Mouse (Mus musculus) stomach, postnatal 0 days (tissue): ENCODE measurements around the gene Kdelr1. TPM values are rescaled to one million over a fixed set of nuclear protein-coding genes. Genes with fewer than 3 reads are reported as not detected.

Experiments
- ATAC-seq: fragments of 200-750 bp; cut with Nextera tagmentation; 2 replicates; pipeline ENCODE4 v1.8.0; 2017; ENCODE audit not compliant: low FRiP score, low TSS enrichment
- DNase-seq: peaks from one replicate; pipeline ENCODE4 v3.0.0-alpha.2; 2016; ENCODE audit warnings: low spot score
- H3K27ac ChIP-seq: fragments of 300-500 bp; sonication (generic); replicated peaks from 2 replicates; pipeline ENCODE4 v1.5.1; 2014; ENCODE audit warnings: mild to moderate bottlenecking, control low read depth
- H3K27me3 ChIP-seq: fragments of 300-500 bp; sonication (generic); 2 replicates; pipeline ENCODE4 v1.6.1; 2014; ENCODE audit warnings: low read length; ENCODE audit not compliant: control insufficient read depth, insufficient read depth
- H3K36me3 ChIP-seq: fragments of 300-500 bp; sonication (generic); 2 replicates; pipeline ENCODE4 v1.6.1; 2014; ENCODE audit warnings: low read length, mixed read lengths; ENCODE audit not compliant: control insufficient read depth, insufficient read depth
- H3K4me1 ChIP-seq: fragments of 300-500 bp; sonication (generic); replicated peaks from 2 replicates; pipeline ENCODE4 v1.6.1; 2014; ENCODE audit warnings: antibody characterized with exemption; ENCODE audit not compliant: control insufficient read depth, insufficient read depth
- H3K4me2 ChIP-seq: fragments of 300-500 bp; sonication (generic); replicated peaks from 2 replicates; pipeline ENCODE4 v1.6.1; 2014; ENCODE audit warnings: low read depth, mild to moderate bottlenecking, control low read depth, moderate library complexity
- H3K4me3 ChIP-seq: fragments of 300-500 bp; sonication (generic); 2 replicates; pipeline ENCODE4 v1.5.1; 2014; ENCODE audit warnings: low read depth, low read length, control low read depth
- H3K9ac ChIP-seq: fragments of 300-500 bp; sonication (generic); 2 replicates; pipeline ENCODE4 v1.6.1; 2014; ENCODE audit warnings: mild to moderate bottlenecking, low read length, control low read depth, mixed read lengths
- H3K9me3 ChIP-seq: fragments of 300-500 bp; sonication (generic); 2 replicates; pipeline ENCODE4 v1.6.1; 2016; ENCODE audit warnings: low read length; ENCODE audit not compliant: control insufficient read depth
- CTCF ChIP-seq: IDR thresholded peaks from 2 replicates; pipeline ENCODE4 v1.5.1; 2016; ENCODE audit warnings: antibody characterized with exemption, low read depth, mild to moderate bottlenecking, moderate library complexity
- EP300 ChIP-seq: optimal IDR thresholded peaks from 2 replicates; pipeline ENCODE3; 2016; ENCODE audit warnings: antibody characterized with exemption
- WGBS: fragments of 180-500 bp; shearing (Covaris S2); extraction: QIAGEN DNeasy Blood & Tissue Kit; methylation state at CpG from one replicate; pipeline ENCODE4 v1.1.7; 2014; 5-methylcytosine and 5-hydroxymethylcytosine counted together
- polyA plus RNA-seq: library from polyadenylated mRNA; unstranded; fragments of >200 nt; fragmentation: Nextera tagmentation; extraction: Ambion mirVana; gene quantifications from 2 replicates; pipeline ENCODE4 v1.2.1, GENCODE M21; 2015

The Kdelr1 gene
- polyA plus RNA-seq, 1 experiment from 2014 or later = 49.8 TPM

GRCm38 (mm10) chr7:45833148-45833790, 39.3 kb upstream of the Kdelr1 start:
- TF ChIP-seq CTCF (no peak), EP300 (no peak)
- DNase-seq (peak; percentile 48), ATAC-seq (peak; percentile 17; the same call in 1 of the 2 replicates)
- under 1% methylated on average over 46 of the region's 86 CpGs for WGBS
- H3K27ac ChIP-seq = no peak overlapping the region
- H3K4me3 ChIP-seq = peak overlapping the region; percentile 44
- peak overlapping the region; percentile 32 for H3K9ac ChIP-seq
- no peaks in the 10 kb centered on the region for H3K9me3 ChIP-seq
- H3K36me3 ChIP-seq = no peaks in the 10 kb centered on the region
- peak overlapping the region; percentile 55 for H3K4me2 ChIP-seq
- peaks cover 5% of the 10 kb centered on the region for H3K4me1 ChIP-seq
- peaks cover 9% of the 10 kb centered on the region for H3K27me3 ChIP-seq

GRCm38 (mm10) chr7:45833924-45834323, 38.6 kb upstream of the Kdelr1 start:
- Histone ChIP-seq H3K27me3 (peaks cover 9% of the 10 kb centered on the region), H3K4me2 (peak overlapping the region; percentile 55), H3K36me3 (no peaks in the 10 kb centered on the region), H3K27ac (no peak overlapping the region), H3K9ac (peak overlapping the region; percentile 32), H3K9me3 (no peaks in the 10 kb centered on the region), H3K4me3 (peak overlapping the region; percentile 44), H3K4me1 (peaks cover 5% of the 10 kb centered on the region)
- DNase-seq = no peak
- ATAC-seq = no peak
- no peak for TF ChIP-seq EP300
- no peak for TF ChIP-seq CTCF
- 6% methylated on average over 20 of the region's 31 CpGs for WGBS

GRCm38 (mm10) chr7:45842950-45843744, 29.4 kb upstream of the Kdelr1 start:
- no peaks in the 10 kb centered on the region for H3K9me3 ChIP-seq
- no peak for ATAC-seq
- H3K4me3 ChIP-seq = no peak overlapping the region

GRCm38 (mm10) chr7:45848447-45849027, 24.0 kb upstream of the Kdelr1 start:
- no peaks in the 10 kb centered on the region for H3K27me3 ChIP-seq

More at GRCm38 (mm10) chr7:45842950-45843744, 29.4 kb upstream of the Kdelr1 start:
- Histone ChIP-seq H3K4me2 (no peak overlapping the region), H3K27me3 (no peaks in the 10 kb centered on the region), H3K27ac (no peak overlapping the region), H3K4me1 (no peaks in the 10 kb centered on the region), H3K36me3 (no peaks in the 10 kb centered on the region), H3K9ac (no peak overlapping the region)
- no peak for DNase-seq
- TF ChIP-seq CTCF = no peak
- no peak for TF ChIP-seq EP300
- 88% methylated on average over 10 of the region's 10 CpGs for WGBS

GRCm38 (mm10) chr7:45850661-45851060, 21.9 kb upstream of the Kdelr1 start:
- H3K36me3 ChIP-seq = no peaks in the 10 kb centered on the region
- TF ChIP-seq EP300 (no peak), CTCF (no peak)
- no peak overlapping the region for H3K4me3 ChIP-seq

More at GRCm38 (mm10) chr7:45848447-45849027, 24.0 kb upstream of the Kdelr1 start:
- Histone ChIP-seq H3K4me1 (no peaks in the 10 kb centered on the region), H3K9ac (no peak overlapping the region), H3K9me3 (no peaks in the 10 kb centered on the region), H3K27ac (no peak overlapping the region), H3K36me3 (no peaks in the 10 kb centered on the region), H3K4me3 (no peak overlapping the region), H3K4me2 (no peak overlapping the region)
- 13% methylated on average over 6 of the region's 6 CpGs for WGBS
- DNase-seq (no peak), ATAC-seq (no peak)
- TF ChIP-seq CTCF (no peak), EP300 (no peak)

GRCm38 (mm10) chr7:45853089-45853488, 19.5 kb upstream of the Kdelr1 start:
- H3K4me1 ChIP-seq = peaks cover 3% of the 10 kb centered on the region; the same call in 1 of the 2 replicates
- H3K4me3 ChIP-seq = no peak overlapping the region
- ATAC-seq (no peak), DNase-seq (no peak)
- TF ChIP-seq CTCF (no peak), EP300 (no peak)
- no peaks in the 10 kb centered on the region for H3K9me3 ChIP-seq
- H3K27me3 ChIP-seq = no peaks in the 10 kb centered on the region
- WGBS = 80% methylated on average over 12 of the region's 12 CpGs
- no peaks in the 10 kb centered on the region for H3K36me3 ChIP-seq
- H3K9ac ChIP-seq = no peak overlapping the region
- no peak overlapping the region for H3K4me2 ChIP-seq
- no peak overlapping the region for H3K27ac ChIP-seq

More at GRCm38 (mm10) chr7:45850661-45851060, 21.9 kb upstream of the Kdelr1 start:
- Histone ChIP-seq H3K27me3 (no peaks in the 10 kb centered on the region), H3K4me1 (no peaks in the 10 kb centered on the region), H3K9ac (no peak overlapping the region), H3K9me3 (no peaks in the 10 kb centered on the region), H3K4me2 (no peak overlapping the region), H3K27ac (no peak overlapping the region)
- no peak for ATAC-seq
- no peak for DNase-seq
- WGBS = 76% methylated on average over 3 of the region's 3 CpGs
